Mouse (Mus musculus) thymus, postnatal 10 days (tissue): Measurements from ENCODE around the gene Auts2.

ENCODE experiments used
- DNase-seq, 2 experiments: peaks; one replicate each; pipeline ENCODE4 v3.0.0; 2021; ENCODE audit warnings: low spot score in 2 of 2

The Auts2 gene

DNA sequence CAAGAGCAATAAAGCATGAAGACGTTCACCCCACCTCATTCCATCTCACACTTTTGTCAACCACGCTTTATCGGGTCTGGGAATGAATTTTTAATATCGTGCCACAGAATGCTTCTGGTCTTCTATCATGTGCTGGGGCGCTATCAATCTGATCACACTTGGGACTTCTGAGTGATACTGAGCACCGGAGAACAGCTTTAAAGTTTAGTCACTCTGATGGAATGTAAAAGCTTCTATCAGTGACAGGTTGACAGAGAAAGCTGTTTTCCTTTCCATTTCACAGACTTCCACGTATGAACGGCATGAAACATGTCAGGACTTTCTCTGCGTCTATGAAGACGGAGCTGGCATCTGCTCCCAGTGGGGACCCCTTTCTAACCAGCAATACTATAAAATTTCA is 739.5 kb downstream of the Auts2 start:
- no peak for DNase-seq

- DNase-seq: no peak
These were observed 740.7 kb downstream of the Auts2 start for GRCm38 (mm10) chr5:131802340-131803036.

GRCm38 (mm10) chr5:131801924-131802323 is 741.2 kb downstream of the Auts2 start:
- no peak for DNase-seq

- no peak for DNase-seq
These were observed 744.8 kb downstream of the Auts2 start for GRCm38 (mm10) chr5:131798373-131798772.

- DNase-seq: no peak
These were observed 746.1 kb downstream of the Auts2 start for GRCm38 (mm10) chr5:131797044-131797443.

DNA sequence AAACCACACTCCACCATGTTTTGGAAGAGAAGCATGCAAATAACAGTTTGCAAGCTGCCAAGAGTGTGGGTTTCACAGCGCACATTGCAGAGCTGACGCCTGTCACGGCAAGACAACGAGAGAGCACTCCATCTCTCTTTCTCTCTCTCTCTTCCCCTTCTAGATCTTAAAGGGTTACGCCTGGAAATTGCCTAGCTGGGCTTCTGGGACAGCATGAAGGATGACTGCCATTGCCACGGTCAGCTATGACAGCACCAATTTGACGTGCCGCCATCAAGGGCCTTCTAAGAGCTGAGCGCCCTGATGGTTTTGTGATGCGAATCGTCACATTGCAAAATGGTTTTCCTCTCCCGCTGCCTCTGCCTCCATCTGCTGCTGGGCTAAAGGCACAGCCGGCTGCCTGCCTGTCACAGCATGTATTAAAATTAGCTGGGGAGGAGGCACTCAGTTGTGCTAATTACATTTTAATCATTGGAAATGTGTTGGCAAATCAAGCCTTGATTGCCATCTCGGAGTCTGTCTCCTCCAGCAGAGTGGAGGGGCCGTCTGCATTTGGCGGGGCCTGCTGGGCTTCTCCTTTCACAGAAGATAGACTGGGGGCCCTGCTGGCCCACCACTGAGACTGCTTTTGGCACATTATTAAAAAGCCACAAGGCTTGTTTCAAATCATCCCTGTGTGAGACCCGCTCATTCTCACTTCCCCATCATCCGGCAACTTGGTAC is 748.6 kb downstream of the Auts2 start:
- no peak for DNase-seq

- DNase-seq: no peak
These were observed 753.5 kb downstream of the Auts2 start for GRCm38 (mm10) chr5:131789601-131790000.

- DNase-seq: no peak
These were observed 755.1 kb downstream of the Auts2 start for GRCm38 (mm10) chr5:131788008-131788407.

GRCm38 (mm10) chr5:131783241-131783640 is 759.9 kb downstream of the Auts2 start:
- DNase-seq: no peak

- DNase-seq: no peak
These were observed 762.1 kb downstream of the Auts2 start for GRCm38 (mm10) chr5:131781063-131781462.

DNA sequence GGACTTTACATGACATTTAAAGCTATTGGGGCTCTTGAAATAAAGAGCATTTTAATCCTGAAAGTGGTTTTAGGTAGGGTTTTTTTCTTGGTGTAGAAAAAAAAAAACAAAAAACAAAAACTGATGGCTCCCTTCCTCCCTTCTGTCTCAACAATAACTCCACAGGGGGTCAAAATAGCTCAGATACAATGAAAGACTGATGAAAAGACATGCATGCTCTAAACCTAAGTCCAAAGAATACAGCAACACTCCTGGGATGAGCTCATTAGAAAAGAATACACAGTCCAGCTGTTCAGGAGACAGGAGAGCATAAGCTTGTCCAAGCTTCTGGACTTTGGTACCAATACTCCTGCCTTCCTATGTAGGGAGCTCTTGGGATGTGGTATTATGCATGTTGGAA is 764.0 kb downstream of the Auts2 start:
- no peak for DNase-seq

DNA sequence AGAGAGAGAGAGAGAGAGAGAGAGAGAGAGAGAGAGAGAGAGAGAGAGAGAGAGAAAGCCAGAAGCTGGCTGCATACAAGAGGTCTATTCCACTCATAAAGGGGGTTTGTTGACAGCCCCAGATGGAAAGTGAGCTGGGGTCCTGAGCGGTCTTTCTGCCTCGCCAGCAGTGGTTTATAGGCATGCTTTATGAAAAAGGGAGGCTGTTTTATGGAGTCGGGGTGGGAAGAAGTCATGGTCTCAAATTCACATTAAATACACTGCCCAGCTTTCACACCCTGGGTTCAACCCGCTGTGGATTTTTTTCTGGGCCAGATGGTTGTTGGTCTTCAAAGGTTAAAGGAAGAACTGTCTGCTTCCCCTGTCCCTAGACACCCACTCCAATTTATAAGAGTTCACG is 767.5 kb downstream of the Auts2 start:
- DNase-seq: no peak

DNA sequence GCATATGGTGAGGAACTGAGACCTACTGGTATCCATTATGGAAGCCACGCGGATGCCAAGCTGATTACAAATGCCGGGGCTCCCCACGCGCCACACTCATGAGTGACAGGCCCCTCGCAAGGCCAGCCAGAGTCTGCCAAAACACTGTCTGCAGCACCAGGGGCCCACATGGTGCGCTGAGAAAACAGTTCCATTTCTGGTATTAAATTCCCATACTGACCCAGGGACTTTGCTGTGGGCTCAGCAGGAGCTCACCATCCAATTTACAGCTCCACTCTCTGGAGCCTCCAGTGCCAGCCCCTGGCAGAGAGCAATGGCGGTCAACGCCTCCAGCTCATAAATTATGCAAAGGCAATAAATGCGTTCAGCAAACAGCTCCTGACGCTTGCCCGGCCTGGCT is 767.9 kb downstream of the Auts2 start:
- DNase-seq: no peak

GRCm38 (mm10) chr5:131774792-131775191 is 768.4 kb downstream of the Auts2 start:
- DNase-seq: no peak

DNA sequence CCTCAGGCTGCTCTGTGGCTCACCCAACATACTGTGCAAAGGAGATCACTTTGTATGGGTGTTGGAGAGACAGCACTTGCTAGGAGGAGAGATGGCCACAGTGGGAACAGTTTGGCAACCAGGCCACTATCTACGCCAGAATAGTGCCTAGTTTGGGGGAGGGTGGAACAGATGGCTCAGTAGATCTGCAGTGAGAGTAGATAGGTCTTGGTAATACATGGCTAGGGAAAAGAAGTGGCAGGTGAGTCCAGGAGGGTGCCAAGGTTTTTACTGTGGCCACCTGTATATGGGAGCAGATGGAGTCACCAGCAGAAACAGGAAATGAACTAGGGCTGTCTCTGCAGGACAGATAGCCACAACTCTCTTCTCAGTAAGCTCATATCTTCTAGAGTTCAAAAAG is 770.5 kb downstream of the Auts2 start:
- DNase-seq: no peak

DNA sequence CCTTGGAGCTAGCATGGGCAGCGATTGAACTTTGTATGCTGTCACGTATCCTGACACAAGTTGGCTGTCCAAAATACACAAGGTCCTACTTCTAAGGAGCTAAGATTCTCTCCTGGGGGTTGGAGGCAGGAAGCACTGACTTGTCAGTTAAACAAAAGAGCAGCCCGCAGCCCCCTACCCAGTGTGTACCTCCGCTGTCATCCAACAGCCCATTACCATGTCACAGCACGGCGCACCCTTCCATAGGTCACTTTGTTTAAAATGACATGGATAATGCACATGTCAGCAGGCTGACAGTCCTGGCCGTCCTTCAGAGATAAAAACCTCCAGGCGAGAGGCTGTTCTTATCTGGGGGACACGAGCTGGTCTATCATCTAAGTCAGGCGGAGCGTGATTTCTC is 773.9 kb downstream of the Auts2 start:
- DNase-seq: no peak

GRCm38 (mm10) chr5:131767699-131768264 is 775.4 kb downstream of the Auts2 start:
- no peak for DNase-seq

DNA sequence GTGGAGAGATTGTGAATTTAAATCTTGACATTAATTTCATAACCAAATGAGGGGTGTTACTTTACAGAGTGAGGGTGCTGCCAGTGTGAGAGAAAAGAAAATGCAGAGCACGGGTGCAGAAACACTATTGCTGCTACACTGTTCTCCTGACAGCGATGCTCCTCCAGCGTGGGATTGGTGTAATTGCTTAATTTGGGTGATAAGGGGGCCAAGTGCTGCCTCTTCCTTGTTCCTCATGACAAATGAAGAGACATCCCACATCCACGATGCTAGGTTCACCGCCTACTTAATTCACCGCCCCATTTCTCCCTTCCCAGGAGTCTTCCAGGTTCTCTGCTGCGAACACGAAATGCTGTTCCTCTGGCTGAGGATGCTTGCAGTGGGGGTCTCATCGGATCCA is 776.0 kb downstream of the Auts2 start:
- DNase-seq: no peak

DNA sequence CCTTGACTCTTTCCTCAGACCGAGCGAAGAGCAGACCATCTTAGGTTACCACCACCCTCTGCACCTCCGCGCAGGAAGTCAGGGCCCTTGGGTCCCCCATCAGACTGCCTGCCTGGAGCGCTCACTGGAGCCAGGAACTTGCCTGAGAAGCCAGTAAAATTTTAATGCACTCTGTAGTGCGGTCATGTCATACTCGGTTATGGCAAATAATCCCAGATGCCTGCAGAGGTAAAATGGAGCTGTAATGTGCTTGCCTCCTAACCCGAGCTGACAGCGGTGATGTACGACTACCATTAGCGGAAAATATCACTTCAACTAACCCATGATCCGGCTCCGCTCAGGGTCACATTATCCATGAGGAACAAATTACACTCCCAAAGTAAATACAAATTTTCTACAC is 783.7 kb downstream of the Auts2 start:
- DNase-seq: no peak

DNA sequence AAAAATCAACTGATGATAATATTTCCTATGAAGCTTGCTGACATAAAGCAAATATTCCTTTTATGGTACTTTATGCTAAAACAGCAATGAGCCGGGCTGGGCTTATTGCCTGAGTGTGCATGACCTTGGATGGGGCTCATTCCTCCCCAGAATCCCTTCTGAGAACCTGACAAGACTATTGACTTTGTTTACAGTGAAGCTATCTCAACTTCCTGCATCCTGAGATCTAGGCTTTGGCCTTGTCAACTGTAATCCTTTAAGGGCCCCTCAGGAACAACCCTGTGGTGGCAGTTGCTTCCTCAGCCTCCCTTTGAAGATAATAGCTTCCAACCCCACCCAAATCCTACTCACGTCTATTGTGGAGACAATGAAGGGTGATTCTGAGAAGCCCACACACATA is 792.8 kb downstream of the Auts2 start:
- no peak for DNase-seq

DNA sequence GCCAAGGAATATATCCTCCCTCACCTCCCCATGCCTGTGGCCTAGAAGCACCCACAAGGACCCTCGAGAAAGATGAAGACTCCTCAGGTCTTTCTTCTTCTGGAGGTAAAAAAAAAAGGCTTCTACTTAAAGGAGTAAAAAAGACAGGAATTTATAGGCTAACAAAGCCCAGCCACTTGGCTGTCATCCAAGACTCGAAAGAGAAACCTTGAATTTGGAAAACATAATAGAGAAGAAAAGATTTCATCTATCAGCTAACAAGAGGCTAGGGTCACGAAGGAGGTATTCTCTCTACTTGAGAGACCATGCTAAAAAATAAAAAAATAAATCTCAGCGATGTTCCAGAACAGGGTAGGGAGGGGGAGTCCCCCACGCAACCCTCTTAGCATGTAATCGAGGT is 793.9 kb downstream of the Auts2 start:
- no peak for DNase-seq

GRCm38 (mm10) chr5:131743069-131743468 is 800.1 kb downstream of the Auts2 start:
- DNase-seq: no peak

DNA sequence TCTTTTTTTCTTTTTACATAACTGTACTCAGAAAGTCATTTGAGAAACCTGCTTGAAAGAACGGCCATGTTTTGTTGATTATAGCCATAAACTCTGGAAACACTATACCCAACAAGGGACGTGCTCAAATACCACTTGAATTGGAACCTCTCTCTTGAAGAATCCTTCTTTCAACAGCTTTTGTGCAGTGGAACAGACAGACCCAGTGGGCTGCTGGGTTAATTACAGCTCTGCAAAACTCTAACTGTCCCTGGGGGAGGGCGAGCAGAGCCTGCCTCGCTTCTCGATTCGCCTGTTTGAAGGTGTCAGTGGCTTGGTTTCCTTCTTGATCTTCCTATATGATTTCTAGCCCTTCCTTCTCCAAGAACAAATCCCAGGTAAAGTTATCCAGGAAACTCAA is 805.7 kb downstream of the Auts2 start:
- no peak for DNase-seq
